Mouse (Mus musculus) midbrain, embryonic 16.5 days (tissue): ENCODE results near the gene Pkd2. TPM values are rescaled to one million over a fixed set of nuclear protein-coding genes. Genes with fewer than 3 reads are reported as not detected.

Experiments
- ATAC-seq: fragments of 200-750 bp; cut with Nextera tagmentation; 2 replicates; pipeline ENCODE4 v1.8.0; 2017; ENCODE audit warnings: moderate TSS enrichment
- H3K27ac ChIP-seq: fragments of 300-500 bp; sonication (generic); 2 replicates; pipeline ENCODE4 v1.5.1; 2014; ENCODE audit warnings: mild to moderate bottlenecking, low read length, mixed read lengths
- H3K27me3 ChIP-seq: fragments of 300-500 bp; sonication (generic); 2 replicates; pipeline ENCODE4 v1.6.1; 2014; ENCODE audit warnings: low read depth, low read length, mixed read lengths; ENCODE audit not compliant: control insufficient read depth, insufficient read depth
- H3K36me3 ChIP-seq: fragments of 300-500 bp; sonication (generic); 2 replicates; pipeline ENCODE4 v1.6.1; 2014; ENCODE audit warnings: mild to moderate bottlenecking, low read length, moderate library complexity, mixed read lengths; ENCODE audit not compliant: control insufficient read depth, insufficient read depth
- H3K4me1 ChIP-seq: fragments of 300-500 bp; sonication (generic); 2 replicates; pipeline ENCODE4 v1.6.1; 2014; ENCODE audit warnings: mild to moderate bottlenecking, low read length, mixed read lengths; ENCODE audit not compliant: control insufficient read depth, insufficient read depth
- H3K4me2 ChIP-seq: fragments of 300-500 bp; sonication (generic); 2 replicates; pipeline ENCODE4 v1.6.1; 2014; ENCODE audit warnings: mild to moderate bottlenecking, low read length, mixed read lengths
- H3K4me3 ChIP-seq: fragments of 300-500 bp; sonication (generic); 2 replicates; pipeline ENCODE4 v1.5.1; 2014; ENCODE audit warnings: low read depth, mild to moderate bottlenecking, low read length, moderate library complexity, mixed read lengths
- H3K9ac ChIP-seq: fragments of 300-500 bp; sonication (generic); 2 replicates; pipeline ENCODE4 v1.6.1; 2014; ENCODE audit warnings: low read depth, low read length, mixed read lengths
- H3K9me3 ChIP-seq: fragments of 300-500 bp; sonication (generic); replicated peaks from 2 replicates; pipeline ENCODE4 v1.6.1; 2014; ENCODE audit warnings: mild to moderate bottlenecking, low read length, mixed read lengths; ENCODE audit not compliant: control insufficient read depth, poor library complexity, severe bottlenecking
- WGBS: fragments of 180-500 bp; shearing (Covaris S2); extraction: QIAGEN DNeasy Blood & Tissue Kit; methylation state at CpG from one replicate; pipeline ENCODE4 v1.1.7; 2014; 5-methylcytosine and 5-hydroxymethylcytosine counted together
- polyA plus RNA-seq: library from polyadenylated mRNA; unstranded; fragments of >200 nt; fragmentation: Nextera tagmentation; extraction: Ambion mirVana; gene quantifications from 2 replicates; pipeline ENCODE4 v1.2.1, GENCODE M21; 2015

Gene Pkd2
- polyA plus RNA-seq, 1 experiment from 2014 or later: 7.6 TPM

GRCm38 (mm10) chr5:104480367-104480766, 21.1 kb downstream of the Pkd2 start:
- no peak overlapping the region for H3K4me2 ChIP-seq
- 97% methylated on average over 7 of the region's 7 CpGs for WGBS
- H3K9me3 ChIP-seq: no peaks in the 10 kb centered on the region
- no peak overlapping the region for H3K4me3 ChIP-seq
- no peak for ATAC-seq
- H3K9ac ChIP-seq: no peak overlapping the region
- H3K36me3 ChIP-seq: peaks cover 40% of the 10 kb centered on the region
- H3K4me1 ChIP-seq: no peaks in the 10 kb centered on the region
- no peak overlapping the region for H3K27ac ChIP-seq
- H3K27me3 ChIP-seq: no peaks in the 10 kb centered on the region

- 67% methylated on average over 8 of the region's 8 CpGs for WGBS
- no peak for ATAC-seq
These were observed 23.6 kb downstream of the Pkd2 start for GRCm38 (mm10) chr5:104482856-104483255.

DNA sequence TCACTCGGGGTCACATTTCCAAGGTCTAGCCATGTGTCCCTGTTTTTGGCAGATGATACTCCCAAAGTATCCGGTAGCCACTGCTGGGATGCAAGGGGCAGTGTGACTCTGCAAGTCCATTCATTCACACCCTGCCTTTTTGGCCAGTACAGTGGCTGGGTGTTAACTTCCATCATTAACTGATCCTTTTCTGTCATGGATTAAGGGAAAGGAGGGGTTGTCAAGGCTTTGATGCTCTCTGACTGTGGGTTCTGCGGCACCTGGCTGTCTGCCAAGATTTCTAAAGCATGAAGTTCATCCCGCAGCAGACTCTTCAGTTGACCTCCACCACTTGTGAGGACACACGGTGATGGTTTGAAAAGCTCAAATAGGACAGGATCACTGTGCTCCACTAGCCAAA, 32.3 kb downstream of the Pkd2 start:
- ATAC-seq: no peak
- H3K9me3 ChIP-seq: no peaks in the 10 kb centered on the region
- no peak overlapping the region for H3K4me2 ChIP-seq
- no peak overlapping the region for H3K4me3 ChIP-seq
- H3K9ac ChIP-seq: no peak overlapping the region
- no peaks in the 10 kb centered on the region for H3K4me1 ChIP-seq
- 60% methylated on average over 5 of the region's 5 CpGs for WGBS
- peaks cover 31% of the 10 kb centered on the region for H3K36me3 ChIP-seq
- H3K27me3 ChIP-seq: no peaks in the 10 kb centered on the region
- H3K27ac ChIP-seq: no peak overlapping the region

More at GRCm38 (mm10) chr5:104482856-104483255, 23.6 kb downstream of the Pkd2 start:
- Histone ChIP-seq H3K9ac (no peak overlapping the region), H3K4me1 (no peaks in the 10 kb centered on the region), H3K4me3 (no peak overlapping the region), H3K4me2 (no peak overlapping the region), H3K27me3 (no peaks in the 10 kb centered on the region), H3K36me3 (peaks cover 34% of the 10 kb centered on the region), H3K9me3 (no peaks in the 10 kb centered on the region), H3K27ac (no peak overlapping the region)

DNA sequence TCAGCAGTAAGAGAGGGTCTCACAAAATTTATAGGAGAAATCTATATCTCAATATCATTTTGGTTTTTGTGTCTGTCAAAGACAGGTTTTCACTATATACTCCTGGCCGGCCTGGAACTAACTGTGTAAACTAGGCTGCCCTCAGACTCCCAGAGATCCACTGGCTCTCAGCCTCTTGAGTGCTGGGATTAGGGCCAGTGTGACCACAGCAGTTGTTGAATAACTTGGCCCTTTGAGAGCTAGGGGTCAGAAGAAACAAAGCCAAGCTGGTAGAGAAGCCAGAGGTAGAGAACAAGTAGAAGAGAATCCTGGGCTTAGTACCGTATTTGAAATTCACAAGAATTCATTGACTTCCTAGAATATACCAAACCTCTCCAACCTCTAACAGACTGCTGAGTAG, 45.6 kb downstream of the Pkd2 start:
- H3K27me3 ChIP-seq: no peaks in the 10 kb centered on the region
- H3K9me3 ChIP-seq: no peaks in the 10 kb centered on the region
- H3K36me3 ChIP-seq: peaks cover 15% of the 10 kb centered on the region
- H3K4me2 ChIP-seq: no peak overlapping the region
- ATAC-seq: no peak
- no peak overlapping the region for H3K4me3 ChIP-seq
- H3K4me1 ChIP-seq: peaks cover 13% of the 10 kb centered on the region
- H3K27ac ChIP-seq: no peak overlapping the region
- no peak overlapping the region for H3K9ac ChIP-seq
- WGBS: 88% methylated on average over 2 of the region's 2 CpGs

DNA sequence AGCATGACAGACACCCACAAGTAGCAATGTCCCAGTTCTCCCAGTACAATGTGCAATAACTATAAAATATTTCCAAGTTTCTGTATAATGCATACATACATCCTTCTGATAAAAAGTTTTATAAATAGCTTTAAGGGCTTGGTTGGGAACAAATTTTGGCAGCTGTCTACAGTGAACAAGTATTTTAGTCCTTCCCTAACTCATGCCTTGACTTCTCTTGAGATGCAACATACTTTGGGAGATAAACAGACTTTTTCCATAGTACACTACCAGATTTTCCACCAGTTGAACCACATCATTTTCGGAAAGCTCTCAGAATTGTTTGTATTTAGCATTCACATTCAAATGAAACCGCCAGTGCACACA, 48.6 kb downstream of the Pkd2 start:
- no peaks in the 10 kb centered on the region for H3K27me3 ChIP-seq
- peaks cover 8% of the 10 kb centered on the region; the same call in 1 of the 2 replicates for H3K36me3 ChIP-seq
- peak overlapping the region; percentile 90 for H3K4me3 ChIP-seq
- 0% methylated on average over 2 of the region's 2 CpGs for WGBS
- H3K4me2 ChIP-seq: peak overlapping the region; percentile 79
- peak overlapping the region; percentile 32; the same call in 1 of the 2 replicates for H3K27ac ChIP-seq
- H3K9ac ChIP-seq: no peak overlapping the region
- peaks cover 17% of the 10 kb centered on the region for H3K4me1 ChIP-seq
- ATAC-seq: no peak
- H3K9me3 ChIP-seq: no peaks in the 10 kb centered on the region

DNA sequence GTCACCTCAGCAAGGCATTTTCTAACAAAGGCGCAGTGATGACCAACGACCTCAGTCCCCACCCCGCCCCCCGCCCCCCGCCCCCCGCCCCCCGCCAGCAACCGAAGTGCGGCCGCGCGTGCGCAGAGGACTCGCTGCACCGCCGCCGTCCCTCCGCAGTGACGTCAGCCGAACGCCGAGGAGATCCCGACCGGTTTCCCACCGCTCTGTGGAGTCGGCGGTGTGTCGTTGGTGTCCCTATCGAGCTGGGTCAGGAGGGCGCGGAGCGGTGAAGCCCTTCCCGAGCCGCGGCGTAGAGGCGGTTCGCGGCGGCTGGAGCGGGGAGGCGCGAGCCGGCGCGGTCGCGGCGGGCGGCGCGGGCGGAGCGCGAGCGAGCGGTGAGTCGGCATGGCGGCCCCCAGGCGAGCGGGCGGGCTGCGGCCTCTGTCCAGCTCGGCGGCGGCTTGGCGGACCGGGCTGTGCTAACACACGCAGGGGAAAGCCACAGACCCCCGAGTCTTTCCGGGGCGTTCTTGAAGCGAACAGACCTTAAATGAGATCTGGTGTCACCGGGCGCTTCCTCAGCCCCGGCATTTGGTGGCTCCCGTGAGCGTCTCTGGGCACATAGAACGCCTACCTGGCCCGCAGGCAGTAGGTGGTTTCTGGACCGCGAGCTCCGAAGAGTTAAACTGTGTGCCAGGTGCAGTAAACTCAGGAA, 49.1 kb downstream of the Pkd2 start, which contains the start of gene BC005561:
TSS of gene BC005561 (plus strand) at position 158 of the 697 bp plus-strand sequence.
- peak within 1 kb of the TSS; percentile 96 for H3K9ac ChIP-seq
- under 1% methylated on average over 71 of the region's 83 CpGs for WGBS
- ATAC-seq: peak; percentile 95

DNA sequence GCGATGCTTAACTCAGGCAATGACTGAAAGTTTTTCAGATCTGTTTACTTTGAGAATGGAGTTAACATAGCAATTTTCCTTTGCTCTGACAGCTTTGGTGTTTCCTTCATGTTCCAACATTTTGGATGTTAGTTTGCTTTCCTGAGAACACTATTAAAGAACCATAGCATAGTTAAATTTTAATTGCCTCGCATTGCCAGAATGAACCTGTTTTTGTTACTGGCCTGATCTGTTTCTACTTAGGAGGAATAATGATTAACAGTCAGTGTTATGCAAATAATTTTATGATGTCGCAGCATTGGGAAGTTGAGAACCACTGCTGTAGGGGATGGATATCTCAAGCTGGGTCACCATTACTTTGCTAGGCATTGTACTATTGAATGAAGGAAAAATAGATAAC, 52.0 kb downstream of the Pkd2 start:
- WGBS: 96% methylated on average over 3 of the region's 3 CpGs
- no peak overlapping the region for H3K9ac ChIP-seq
- peaks cover 7% of the 10 kb centered on the region for H3K9me3 ChIP-seq
- no peak overlapping the region for H3K4me2 ChIP-seq
- peaks cover 15% of the 10 kb centered on the region for H3K36me3 ChIP-seq
- H3K27me3 ChIP-seq: no peaks in the 10 kb centered on the region
- no peak for ATAC-seq
- H3K4me3 ChIP-seq: no peak overlapping the region
- H3K4me1 ChIP-seq: peaks cover 17% of the 10 kb centered on the region
- H3K27ac ChIP-seq: no peak overlapping the region

More for the DNA sequence above, 49.1 kb downstream of the Pkd2 start, which contains the start of gene BC005561:
- Histone ChIP-seq H3K36me3 (peaks cover 12% of the 10 kb centered on the region), H3K27me3 (no peaks in the 10 kb centered on the region), H3K27ac (peak within 1 kb of the TSS; percentile 95), H3K4me3 (peak within 1 kb of the TSS; percentile 90), H3K4me1 (peaks cover 17% of the 10 kb centered on the region), H3K4me2 (peak within 1 kb of the TSS; percentile 79), H3K9me3 (peaks cover 4% of the 10 kb centered on the region)

DNA sequence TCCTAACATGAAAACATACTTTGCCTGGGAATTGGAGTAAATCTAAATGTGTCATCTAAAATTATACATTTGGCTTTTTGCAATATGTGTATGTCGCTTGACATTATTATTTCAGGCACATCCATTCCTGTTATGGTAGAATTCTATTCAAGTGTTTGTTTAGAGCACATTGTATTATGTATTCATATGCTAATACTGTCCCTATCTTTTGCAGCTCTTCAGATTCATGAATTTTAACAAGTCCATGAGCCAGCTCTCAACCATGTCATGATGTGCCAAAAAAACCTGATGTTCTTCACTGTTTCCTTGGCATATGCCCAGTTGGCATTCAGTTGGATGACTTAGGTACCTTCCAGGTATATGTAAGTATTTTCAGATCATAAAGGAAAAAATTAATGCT, 79.4 kb downstream of the Pkd2 start:
- Histone ChIP-seq H3K4me2 (no peak overlapping the region), H3K27ac (no peak overlapping the region), H3K4me1 (no peaks in the 10 kb centered on the region), H3K9ac (no peak overlapping the region), H3K27me3 (no peaks in the 10 kb centered on the region), H3K9me3 (no peaks in the 10 kb centered on the region), H3K36me3 (peaks cover 43% of the 10 kb centered on the region), H3K4me3 (no peak overlapping the region)
- 73% methylated on average over 1 of the region's 1 CpGs for WGBS
- no peak for ATAC-seq

- Histone ChIP-seq H3K4me3 (no peak overlapping the region), H3K4me2 (no peak overlapping the region), H3K27ac (no peak overlapping the region), H3K9me3 (no peaks in the 10 kb centered on the region), H3K36me3 (peaks cover 43% of the 10 kb centered on the region), H3K4me1 (no peaks in the 10 kb centered on the region), H3K27me3 (no peaks in the 10 kb centered on the region), H3K9ac (no peak overlapping the region)
- WGBS: 91% methylated on average over 4 of the region's 4 CpGs
- no peak for ATAC-seq
These were observed 80.1 kb downstream of the Pkd2 start for GRCm38 (mm10) chr5:104539331-104539730.
